Mouse (Mus musculus) lung, adult 2 months (tissue): ENCODE data around the gene Alcam.

ENCODE experiments used
- CTCF ChIP-seq: fragments of 200-500 bp; IDR thresholded peaks from 2 replicates; pipeline ENCODE4 v1.5.1; 2011; ENCODE audit warnings: mild to moderate bottlenecking, low read length, control low read depth; ENCODE audit not compliant: insufficient read depth
- POLR2A ChIP-seq: fragments of 200-500 bp; IDR thresholded peaks from 2 replicates; pipeline ENCODE4 v1.6.1; 2011; ENCODE audit warnings: low read depth, mild to moderate bottlenecking, control low read depth, low read length, borderline replicate concordance; ENCODE audit errors: extremely low read depth

DNA sequence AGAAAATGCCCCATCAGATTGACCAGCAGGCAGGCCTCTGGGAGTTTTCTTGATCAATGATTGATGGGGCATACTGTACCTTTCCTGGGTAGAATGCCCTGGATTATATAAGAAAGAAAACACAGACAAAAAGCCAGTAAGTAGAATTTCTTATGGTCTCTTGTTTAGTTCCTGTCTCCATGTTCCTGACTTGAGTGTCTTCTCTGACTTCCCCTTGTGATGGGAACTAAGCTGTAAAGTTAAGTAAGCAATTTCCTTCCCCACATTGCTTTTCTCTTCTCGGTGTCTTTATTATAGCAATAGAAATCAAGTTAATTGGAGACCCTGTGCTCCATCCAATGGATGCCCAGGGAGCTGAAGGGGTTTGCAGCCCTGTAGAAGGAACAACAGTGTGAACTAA lies 36.7 kb upstream of the Alcam start:
- TF ChIP-seq CTCF = no peak
- no peak for TF ChIP-seq POLR2A
